16 mouse cellular contexts compared by ENCODE assay signal in the genomic region with DNA sequence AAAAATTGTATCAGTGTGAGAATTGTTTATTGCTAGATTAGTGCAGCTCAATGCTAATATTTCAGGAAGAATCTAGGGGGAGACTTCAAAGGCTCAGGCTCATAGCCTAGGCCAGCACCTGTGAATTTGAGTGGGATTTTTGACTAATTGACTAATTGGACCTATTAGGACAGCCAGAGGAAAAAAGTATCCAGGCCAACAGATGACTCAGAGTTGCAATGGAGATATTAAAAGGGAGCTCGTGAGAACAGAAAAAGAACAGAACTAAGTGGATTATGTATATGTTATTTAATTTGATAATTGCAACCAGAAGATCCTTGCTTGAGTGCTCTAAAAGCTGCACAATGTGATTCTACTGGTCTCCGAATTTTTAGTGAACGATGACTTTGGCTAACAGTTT.
"Had no signal": no experiment of that assay in that cellular context is flagged by ENCODE, and none has a peak within 500 bp of the region (broad histone marks: within the 10 kb centered on the region; RNA-seq: fewer than 3 reads in every experiment).

No protein-coding gene starts in this region.

- DNase-seq: heart, postnatal 10 days; heart, postnatal 14 days; heart, postnatal 36 days; heart, postnatal 4 days; kidney, adult 11 months; kidney, adult 18-20 months; kidney, adult 2 months; kidney, adult 8-10 months; kidney, adult 9 months; kidney, postnatal 10 days; kidney, postnatal 14 days; kidney, postnatal 25 days; kidney, postnatal 36 days; kidney, postnatal 4 days; layer of hippocampus, adult 9-11 months; layer of hippocampus, postnatal 36 days had no signal
